Mouse (Mus musculus): Measurements from ENCODE around the gene Gm7029.
A peak's percentile ranks its signal among the peaks of the same experiment; 100 is the strongest.
"Not testable (repeated sequence)": the region's sequence is repeated elsewhere in the genome, so short reads cannot be mapped to it uniquely, and the experiment has no call there.

The Gm7029 gene

GRCm38 (mm10) chr17:33873537-33873936, at the start of gene Gm7029:
TSS of gene Gm7029 (plus strand) at chr17:33873837.
- not testable (repeated sequence) for DNase-seq (ENCODE audit: low spot score)

GRCm38 (mm10) chr17:33824084-33824996, 49.3 kb upstream of the Gm7029 start, which contains the start of the genes Rps28 and Ndufa7:
TSS of gene Rps28 (minus strand) at chr17:33824562.
TSS of gene Ndufa7 (plus strand) at chr17:33824572.
- DNase-seq (ENCODE audit: low spot score), result peak; percentile 97

- DNase-seq (ENCODE audit: low spot score), result not testable (repeated sequence)
Observed at GRCm38 (mm10) chr17:33824997-33825330, 48.7 kb upstream of the Gm7029 start.

- DNase-seq (ENCODE audit: low spot score), result no peak
Observed at GRCm38 (mm10) chr17:33825462-33825861, 48.2 kb upstream of the Gm7029 start.

- DNase-seq (ENCODE audit: low spot score), result peak; percentile 55
Observed at GRCm38 (mm10) chr17:33826850-33827249, 46.8 kb upstream of the Gm7029 start.

GRCm38 (mm10) chr17:33828892-33829291, 44.7 kb upstream of the Gm7029 start:
- DNase-seq (ENCODE audit: low spot score), result peak; percentile 76

- no peak for DNase-seq (ENCODE audit: low spot score)
Observed at GRCm38 (mm10) chr17:33829561-33829960, 44.1 kb upstream of the Gm7029 start.

GRCm38 (mm10) chr17:33842966-33843795, 30.5 kb upstream of the Gm7029 start, which contains the start of gene Cd320:
TSS of gene Cd320 (plus strand) at chr17:33843091.
- DNase-seq (ENCODE audit: low spot score), result peak; percentile 93

- DNase-seq (ENCODE audit: low spot score), result no peak
Observed at GRCm38 (mm10) chr17:33844196-33844595, 29.4 kb upstream of the Gm7029 start.

- DNase-seq (ENCODE audit: low spot score), result no peak
Observed at GRCm38 (mm10) chr17:33848139-33848538, 25.5 kb upstream of the Gm7029 start.

GRCm38 (mm10) chr17:33851331-33851730, 22.3 kb upstream of the Gm7029 start:
- no peak for DNase-seq (ENCODE audit: low spot score)

- DNase-seq (ENCODE audit: low spot score), result no peak
Observed at GRCm38 (mm10) chr17:33857816-33858215, 15.8 kb upstream of the Gm7029 start.

- no peak for DNase-seq (ENCODE audit: low spot score)
Observed at GRCm38 (mm10) chr17:33865330-33866030, 8.2 kb upstream of the Gm7029 start.

- DNase-seq (ENCODE audit: low spot score), result no peak
Observed at GRCm38 (mm10) chr17:33874411-33874810, 774 bp downstream of the Gm7029 start.

GRCm38 (mm10) chr17:33875797-33876196, 2.2 kb downstream of the Gm7029 start:
- DNase-seq (ENCODE audit: low spot score), result not testable (repeated sequence)

- DNase-seq (ENCODE audit: low spot score), result not testable (repeated sequence)
Observed at GRCm38 (mm10) chr17:33884320-33884719, 10.7 kb downstream of the Gm7029 start.

- DNase-seq (ENCODE audit: low spot score), result not testable (repeated sequence)
Observed at GRCm38 (mm10) chr17:33887802-33888201, 14.2 kb downstream of the Gm7029 start.

- DNase-seq (ENCODE audit: low spot score), result not testable (repeated sequence)
Observed at GRCm38 (mm10) chr17:33888230-33888629, 14.6 kb downstream of the Gm7029 start.

- DNase-seq (ENCODE audit: low spot score), result not testable (repeated sequence)
Observed at GRCm38 (mm10) chr17:33889941-33890532, 16.4 kb downstream of the Gm7029 start.

- DNase-seq (ENCODE audit: low spot score), result peak; percentile 100
Observed at GRCm38 (mm10) chr17:33890533-33891059, 17.0 kb downstream of the Gm7029 start, which contains the start of gene Kifc1. TSS of gene Kifc1 (minus strand) at chr17:33890661.

- no peak for DNase-seq (ENCODE audit: low spot score)
Observed at GRCm38 (mm10) chr17:33891357-33891756, 17.7 kb downstream of the Gm7029 start.

Measured in testis, postnatal 14 days (tissue).